Comparison of ENCODE assay signal across 8 mouse cellular contexts in the genomic region with DNA sequence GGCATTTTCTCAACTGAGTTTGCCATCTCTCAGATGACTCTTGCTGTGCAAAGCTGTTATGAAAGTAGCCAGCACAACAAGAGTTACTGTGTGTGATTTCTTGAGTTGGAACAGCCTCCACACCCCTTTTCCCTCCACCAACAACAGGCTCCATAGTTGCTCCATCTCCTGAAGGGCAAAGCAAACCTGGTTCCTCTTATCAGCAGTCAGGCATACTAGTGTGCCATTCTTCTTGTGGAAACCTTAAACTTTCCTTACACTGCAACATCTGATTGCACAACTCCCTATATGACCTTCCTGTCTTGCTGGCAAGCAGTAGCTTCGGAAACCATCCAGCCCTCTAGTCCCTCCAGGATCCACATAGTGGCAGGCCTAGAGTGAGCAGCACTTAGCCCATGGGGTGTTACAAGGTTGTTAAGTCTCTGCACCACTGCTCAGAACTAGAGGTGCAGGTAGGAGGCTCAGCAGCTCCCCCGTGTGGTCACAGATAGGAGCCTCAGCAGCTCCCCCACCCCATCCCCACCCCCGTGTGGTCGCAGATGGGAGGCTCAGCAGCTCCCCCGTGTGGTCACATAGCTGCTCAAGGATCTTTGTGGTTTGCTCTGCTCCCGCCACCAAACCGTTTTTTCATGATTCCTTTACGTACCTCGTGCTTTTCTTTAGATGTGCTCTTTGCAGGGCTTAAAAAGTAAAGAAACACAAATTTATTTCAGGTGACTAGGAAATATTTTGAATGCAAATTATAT. TPM values are rescaled to one million over a fixed set of nuclear protein-coding genes. Genes with fewer than 3 reads are reported as not detected.
DNase-seq lines count a peak whose midpoint lies in the region; ATAC-seq and TF ChIP-seq lines count a peak whose summit lies in the region.

No protein-coding gene starts in this region.

- H3K27ac ChIP-seq in MEL (ENCODE audit: control insufficient read depth, low read depth, low read length): no peak overlapping the region
- no peak overlapping the region for H3K27ac ChIP-seq in forebrain, embryonic 16.5 days (ENCODE audit: low read length)
- no peak overlapping the region for H3K27ac ChIP-seq in lung, embryonic 15.5 days

- ATAC-seq in forebrain, embryonic 16.5 days: peak; percentile 93
- peak; percentile 86 to 98 for ATAC-seq in hematopoietic stem cell, adult 5-6 weeks (replicated peaks in 1 of 2; ENCODE audit: insufficient read depth in 1 of 2, low FRiP score in 2 of 2, low TSS enrichment in 1 of 2, low read depth in 1 of 2, poor library complexity in 2 of 2, severe bottlenecking in 2 of 2)
- ATAC-seq in lung, embryonic 15.5 days (ENCODE audit: borderline replicate concordance, extremely low read depth, low FRiP score, low TSS enrichment): peak; percentile 74

- WGBS in forebrain, embryonic 16.5 days: 13% methylated on average over 9 of the region's 9 CpGs
- 13% methylated on average over 9 of the region's 9 CpGs for WGBS in lung, embryonic 15.5 days

- no peaks in the 10 kb centered on the region for H3K4me1 ChIP-seq in MEL (ENCODE audit: control insufficient read depth in 1 of 2, insufficient read depth in 2 of 2, low read length in 2 of 2)
- no peaks in the 10 kb centered on the region for H3K4me1 ChIP-seq in forebrain, embryonic 16.5 days (replicated peaks; ENCODE audit: control insufficient read depth, insufficient read depth, low read length)
- H3K4me1 ChIP-seq in lung, embryonic 15.5 days: no peaks in the 10 kb centered on the region

- H3K27me3 ChIP-seq in MEL (ENCODE audit: control insufficient read depth in 1 of 2, insufficient read depth in 2 of 2, low read length in 2 of 2): no peaks in the 10 kb centered on the region
- no peaks in the 10 kb centered on the region for H3K27me3 ChIP-seq in forebrain, embryonic 16.5 days (replicated peaks; ENCODE audit: control insufficient read depth, insufficient read depth, low read length)
- H3K27me3 ChIP-seq in lung, embryonic 15.5 days: no peaks in the 10 kb centered on the region

- no peaks in the 10 kb centered on the region for H3K9me3 ChIP-seq in MEL (replicated peaks; ENCODE audit: insufficient read depth, low read length)
- H3K9me3 ChIP-seq in forebrain, embryonic 16.5 days (ENCODE audit: control insufficient read depth, low read length): no peaks in the 10 kb centered on the region
- no peaks in the 10 kb centered on the region for H3K9me3 ChIP-seq in lung, embryonic 15.5 days

- peak in 1 of 2 experiments; percentile 24; a peak in 1 of 4 replicates for TF ChIP-seq EP300 in MEL (IDR thresholded peaks at IDR 0.05; ENCODE audit: low read depth in 1 of 2, low read length in 2 of 2)

- no peak overlapping the region for H3K4me3 ChIP-seq in MEL (ENCODE audit: control insufficient read depth in 1 of 2, insufficient read depth in 1 of 2, low read depth in 2 of 2, low read length in 2 of 2)
- no peak overlapping the region for H3K4me3 ChIP-seq in forebrain, embryonic 16.5 days (replicated peaks; ENCODE audit: low read length)
- no peak overlapping the region for H3K4me3 ChIP-seq in lung, embryonic 15.5 days

- no peak for TF ChIP-seq POLR2A in MEL (IDR thresholded peaks at IDR 0.05; ENCODE audit: control insufficient read depth in 1 of 2, insufficient read depth in 1 of 2, low read depth in 1 of 2, low read length in 2 of 2, poor library complexity in 1 of 2)

- TF ChIP-seq RAD21 in MEL (IDR thresholded peaks at IDR 0.05; ENCODE audit: low read depth, low read length): peak; percentile 47

- H3K9ac ChIP-seq in MEL (ENCODE audit: control insufficient read depth, low read depth, low read length, poor library complexity, severe bottlenecking): no peak overlapping the region
- H3K9ac ChIP-seq in forebrain, embryonic 16.5 days (replicated peaks; ENCODE audit: low read depth, low read length): no peak overlapping the region
- H3K9ac ChIP-seq in lung, embryonic 15.5 days: no peak overlapping the region

- no peaks in the 10 kb centered on the region for H3K79me2 ChIP-seq in MEL (ENCODE audit: control insufficient read depth, insufficient read depth, low read length, poor library complexity)

- DNase-seq in MEL (ENCODE audit: low read depth, low spot score): peak; percentile 85
- DNase-seq in cerebellum, adult 11 months: peak; percentile 41
- peak; percentile 42 to 74 for DNase-seq in layer of hippocampus, adult 8-10 months (ENCODE audit: low spot score in 2 of 2)
- DNase-seq in ovary, postnatal 14 days (ENCODE audit: low spot score): peak; percentile 66
- DNase-seq in thymus, postnatal 14 days: peak; percentile 92

- no peak overlapping the region for H3K4me2 ChIP-seq in forebrain, embryonic 16.5 days (ENCODE audit: low read length)
- no peak overlapping the region for H3K4me2 ChIP-seq in lung, embryonic 15.5 days

- H3K36me3 ChIP-seq in MEL (ENCODE audit: control insufficient read depth in 1 of 2, insufficient read depth in 2 of 2, low read length in 2 of 2): no peaks in the 10 kb centered on the region; a peak in 1 of 4 replicates
- H3K36me3 ChIP-seq in forebrain, embryonic 16.5 days (ENCODE audit: control insufficient read depth, insufficient read depth): no peaks in the 10 kb centered on the region
- H3K36me3 ChIP-seq in lung, embryonic 15.5 days: no peaks in the 10 kb centered on the region

- peak; percentile 66 to 98 (median 94) for TF ChIP-seq CTCF in MEL (IDR thresholded peaks at IDR 0.05 in 2 of 3, conservative IDR thresholded peaks at IDR 0.05 in 1 of 3; ENCODE audit: control insufficient read depth in 1 of 3, insufficient read depth in 1 of 3, low read depth in 2 of 3, low read length in 3 of 3, poor library complexity in 1 of 3, severe bottlenecking in 1 of 3)

TF ChIP-seq in MEL, 35 proteins besides CTCF, POLR2A, EP300 and RAD21:
- TF ChIP-seq ZMIZ1 (IDR thresholded peaks at IDR 0.05; ENCODE audit: low read depth, low read length) (no peak), NRF1 (IDR thresholded peaks at IDR 0.05; ENCODE audit: insufficient read depth, low read depth, low read length, poor library complexity, severe bottlenecking) (no peak), ZC3H11A (IDR thresholded peaks at IDR 0.05; ENCODE audit: low read depth, low read length) (0 out of 2 replicates have a peak, but pooled peaks have one; percentile 31), MAX (IDR thresholded peaks at IDR 0.05; ENCODE audit: low read length) (peak; percentile 53; the same call in 1 of the 2 replicates), ZNF384 (IDR thresholded peaks at IDR 0.05; ENCODE audit: low read depth, low read length) (peak; percentile 37; the same call in 1 of the 2 replicates), GATA1 (IDR thresholded peaks at IDR 0.05; ENCODE audit: low read depth, low read length) (no peak), E2F4 (IDR thresholded peaks at IDR 0.05; ENCODE audit: borderline replicate concordance, low read depth, low read length) (peak; percentile 58; the same call in 1 of the 2 replicates), SIN3A (IDR thresholded peaks at IDR 0.05; ENCODE audit: low read length) (no peak), SMC3 (IDR thresholded peaks at IDR 0.05; ENCODE audit: low read depth, low read length) (peak; percentile 68), MYC (IDR thresholded peaks at IDR 0.05; ENCODE audit: low read depth, low read length) (0 out of 2 replicates have a peak, but pooled peaks have one; percentile 23), POLR2AphosphoS5 (IDR thresholded peaks at IDR 0.05; ENCODE audit: borderline replicate concordance, low read depth, low read length) (no peak), ELF1 (IDR thresholded peaks at IDR 0.05; ENCODE audit: low read depth, low read length) (no peak), MAZ (IDR thresholded peaks at IDR 0.05; ENCODE audit: low read depth, low read length) (peak; percentile 89), HCFC1 (IDR thresholded peaks at IDR 0.05; ENCODE audit: low read depth, low read length) (0 out of 2 replicates have a peak, but pooled peaks have one; percentile 39)

RNA-seq across cellular contexts. Expression of a gene that starts 25.6 kb away (rescaled TPM):
- total RNA-seq in MEL (2012; rRNA removed): not detected in 2 replicates
- polyA plus RNA-seq in MEL (2012; ENCODE audit: insufficient read depth in 1 of 2, insufficient read length in 2 of 2, low read depth in 1 of 2, low replicate concordance in 2 of 2, missing spikeins in 1 of 2): not detected
- not detected in 2 replicates for polyA plus RNA-seq in forebrain, embryonic 16.5 days (2015; fragmentation: Nextera tagmentation; extraction: Ambion mirVana)
- total RNA-seq in hematopoietic stem cell, adult 5-6 weeks (2017): not detected in 2 replicates
- not detected for total RNA-seq in layer of hippocampus, adult 8-10 months (2022)
- not detected in 2 replicates for polyA plus RNA-seq in lung, embryonic 15.5 days (2015; fragmentation: Nextera tagmentation; extraction: Ambion mirVana)

RNA-seq across cellular contexts. Expression of a gene that starts 52.0 kb away (rescaled TPM):
- 3.1 TPM in 2 replicates for total RNA-seq in MEL (2012; rRNA removed)
- 1 to 10 TPM in 1 of 2 experiments, not detected in 1; 1.0 TPM for polyA plus RNA-seq in MEL (2012; ENCODE audit: insufficient read depth in 1 of 2, insufficient read length in 2 of 2, low read depth in 1 of 2, low replicate concordance in 2 of 2, missing spikeins in 1 of 2)
- 10.5 and 16.2 TPM in 2 replicates for polyA plus RNA-seq in forebrain, embryonic 16.5 days (2015; fragmentation: Nextera tagmentation; extraction: Ambion mirVana)
- total RNA-seq in hematopoietic stem cell, adult 5-6 weeks (2017): 15.1 and 16.1 TPM in 2 replicates
- 10 to 100 TPM; 61.3 to 89.9 (median 77.8) TPM for total RNA-seq in layer of hippocampus, adult 8-10 months (2022)
- 13.8 and 14.8 TPM in 2 replicates for polyA plus RNA-seq in lung, embryonic 15.5 days (2015; fragmentation: Nextera tagmentation; extraction: Ambion mirVana)

Comparison
In these comparisons a context has a peak if more than half of its experiments do, and no peak if none do; other contexts are left out.
1. DNase-seq: peak in every context shown above with its lines; median percentile 92 in thymus, postnatal 14 days; 85 in MEL; 66 in ovary, postnatal 14 days; 58 in layer of hippocampus, adult 8-10 months; 41 in cerebellum, adult 11 months.